In genomic region chr2:25252331-25252730, GRCm38 (mm10) we compare ENCODE assay signal across 13 mouse cellular contexts. TPM values are rescaled to one million over a fixed set of nuclear protein-coding genes. Genes with fewer than 3 reads are reported as not detected.
DNase-seq lines count a peak whose midpoint lies in the region; ATAC-seq and TF ChIP-seq lines count a peak whose summit lies in the region.
"Had no signal": no experiment of that assay in that cellular context is flagged by ENCODE, and none has a peak within 500 bp of the region (broad histone marks: within the 10 kb centered on the region; RNA-seq: fewer than 3 reads in every experiment).

No protein-coding gene starts in this region.

- 0 out of 2 replicates have a peak, but pooled peaks cover 2% of the 10 kb centered on the region for H3K36me3 ChIP-seq in hindbrain, embryonic 11.5 days (ENCODE audit: control insufficient read depth, insufficient read depth, low read length)
- H3K36me3 ChIP-seq in hindbrain, embryonic 12.5 days: peaks cover 51% of the 10 kb centered on the region
- H3K36me3 ChIP-seq in lung, postnatal 0 days (ENCODE audit: insufficient read depth, low read length): peaks cover 22% of the 10 kb centered on the region
- H3K36me3 ChIP-seq in G1E (replicated peaks): peaks cover 72% of the 10 kb centered on the region
- peaks cover 4% of the 10 kb centered on the region for H3K36me3 ChIP-seq in splenic B cell, adult 2 months (ENCODE audit: control insufficient read depth, insufficient read depth, low read length, poor library complexity, severe bottlenecking)

- no peak overlapping the region for H3K4me3 ChIP-seq in hindbrain, embryonic 11.5 days (ENCODE audit: low read depth, low read length)
- H3K4me3 ChIP-seq in hindbrain, embryonic 12.5 days: no peak overlapping the region
- H3K4me3 ChIP-seq in lung, postnatal 0 days (ENCODE audit: low read depth, low read length): no peak overlapping the region
- no peak overlapping the region for H3K4me3 ChIP-seq in G1E (ENCODE audit: low read depth, low read length)
- H3K4me3 ChIP-seq: forebrain, embryonic 12.5 days; hindbrain, embryonic 13.5 days had no signal

- no peak for TF ChIP-seq EP300 in lung, postnatal 0 days (IDR thresholded peaks at IDR 0.05)

- no peak overlapping the region for H3K9ac ChIP-seq in hindbrain, embryonic 11.5 days (ENCODE audit: low read depth, low read length)
- no peak overlapping the region for H3K9ac ChIP-seq in hindbrain, embryonic 12.5 days
- H3K9ac ChIP-seq in lung, postnatal 0 days (replicated peaks; ENCODE audit: low read depth): no peak overlapping the region
- H3K9ac ChIP-seq: forebrain, embryonic 12.5 days; hindbrain, embryonic 13.5 days had no signal

- H3K27ac ChIP-seq in hindbrain, embryonic 11.5 days (ENCODE audit: low read depth, low read length): no peak overlapping the region
- no peak overlapping the region for H3K27ac ChIP-seq in hindbrain, embryonic 12.5 days
- H3K27ac ChIP-seq in lung, postnatal 0 days (ENCODE audit: low read length): no peak overlapping the region
- H3K27ac ChIP-seq: forebrain, embryonic 12.5 days; hindbrain, embryonic 13.5 days; macrophage had no signal

- DNase-seq in hindbrain, embryonic 11.5 days (ENCODE audit: low spot score): peak; percentile 19
- no peak for DNase-seq in lung, postnatal 0 days (ENCODE audit: low spot score)
- no peak for DNase-seq in lung, postnatal 14 days
- no peak for DNase-seq in G1E (ENCODE audit: low spot score)
- peak; percentile 58 for DNase-seq in splenic B cell, adult 2 months (ENCODE audit: low read depth, low spot score)
- no peak for DNase-seq in left cerebral cortex, adult 9 months (ENCODE audit: low spot score in 2 of 2)
- no peak for DNase-seq in left cerebral cortex, postnatal 36 days (ENCODE audit: low spot score in 2 of 2)

- no peak for ATAC-seq in hindbrain, embryonic 11.5 days (ENCODE audit: low FRiP score)
- ATAC-seq in hindbrain, embryonic 12.5 days (ENCODE audit: low FRiP score): no peak
- ATAC-seq in lung, postnatal 0 days: no peak
- ATAC-seq in G1E (ENCODE audit: extremely low read depth, insufficient number of reproducible peaks, low FRiP score, poor library complexity, severe bottlenecking): no peak

- no peak overlapping the region for H3K4me2 ChIP-seq in hindbrain, embryonic 11.5 days (replicated peaks; ENCODE audit: low read depth, low read length)
- H3K4me2 ChIP-seq in hindbrain, embryonic 12.5 days (replicated peaks): no peak overlapping the region
- H3K4me2 ChIP-seq in lung, postnatal 0 days (replicated peaks; ENCODE audit: low read depth, low read length): no peak overlapping the region
- H3K4me2 ChIP-seq: forebrain, embryonic 12.5 days; hindbrain, embryonic 13.5 days had no signal

- H3K9me3 ChIP-seq in hindbrain, embryonic 11.5 days (ENCODE audit: control insufficient read depth, low read length): no peaks in the 10 kb centered on the region
- H3K9me3 ChIP-seq in hindbrain, embryonic 12.5 days (replicated peaks): no peaks in the 10 kb centered on the region
- no peaks in the 10 kb centered on the region for H3K9me3 ChIP-seq in lung, postnatal 0 days (ENCODE audit: low read length)
- no peaks in the 10 kb centered on the region for H3K9me3 ChIP-seq in G1E (replicated peaks)
- H3K9me3 ChIP-seq: forebrain, embryonic 12.5 days; hindbrain, embryonic 13.5 days had no signal

- TF ChIP-seq CTCF in lung, postnatal 0 days (IDR thresholded peaks at IDR 0.05): peak; percentile 58
- peak; percentile 14; the same call in 1 of the 2 replicates for TF ChIP-seq CTCF in G1E (IDR thresholded peaks at IDR 0.05; ENCODE audit: low read depth, low read length)

- H3K4me1 ChIP-seq in hindbrain, embryonic 11.5 days (replicated peaks; ENCODE audit: control insufficient read depth, insufficient read depth, low read length): peaks cover 7% of the 10 kb centered on the region; the same call in 1 of the 2 replicates
- peaks cover 16% of the 10 kb centered on the region for H3K4me1 ChIP-seq in hindbrain, embryonic 12.5 days
- H3K4me1 ChIP-seq in lung, postnatal 0 days (ENCODE audit: insufficient read depth, low read depth, low read length): peaks cover 11% of the 10 kb centered on the region
- peaks cover 46% of the 10 kb centered on the region for H3K4me1 ChIP-seq in G1E (ENCODE audit: insufficient read depth, low read depth, low read length)

- intact Hi-C loops in left cerebral cortex, postnatal 36 days (cut with DNase I): no loop called here

- no peaks in the 10 kb centered on the region for H3K27me3 ChIP-seq in hindbrain, embryonic 11.5 days (ENCODE audit: control insufficient read depth, insufficient read depth, low read length)
- H3K27me3 ChIP-seq in hindbrain, embryonic 12.5 days: no peaks in the 10 kb centered on the region
- no peaks in the 10 kb centered on the region for H3K27me3 ChIP-seq in lung, postnatal 0 days (replicated peaks; ENCODE audit: insufficient read depth, low read length)
- H3K27me3 ChIP-seq in G1E (ENCODE audit: insufficient read depth, low read length): no peaks in the 10 kb centered on the region; the same call in 1 of the 2 replicates
- no peaks in the 10 kb centered on the region for H3K27me3 ChIP-seq in splenic B cell, adult 2 months (ENCODE audit: control insufficient read depth, insufficient read depth, low read length, poor library complexity, severe bottlenecking)
- H3K27me3 ChIP-seq: forebrain, embryonic 12.5 days; hindbrain, embryonic 13.5 days had no signal

- 88% methylated on average over 1 of the region's 1 CpGs for WGBS in hindbrain, embryonic 11.5 days
- WGBS in hindbrain, embryonic 12.5 days: 87% methylated on average over 1 of the region's 1 CpGs
- 72% methylated on average over 1 of the region's 1 CpGs for WGBS in lung, postnatal 0 days

RNA-seq across cellular contexts. Expression of gene Tmem203, which starts 2.9 kb away (rescaled TPM):
- polyA plus RNA-seq in hindbrain, embryonic 11.5 days (2014; fragmentation: Nextera tagmentation; extraction: Ambion mirVana): 12.2 and 14.6 TPM in 2 replicates
- polyA plus RNA-seq in hindbrain, embryonic 12.5 days (2016; fragmentation: Nextera tagmentation; extraction: Ambion mirVana): 16.5 and 18.6 TPM in 2 replicates
- 43.2 and 44.9 TPM in 2 replicates for polyA plus RNA-seq in lung, postnatal 0 days (2015; fragmentation: Nextera tagmentation; extraction: Ambion mirVana)
- total RNA-seq in G1E (2014; fragmentation: Nextera tagmentation): 13.7 and 14.6 TPM in 2 replicates
- 15.5 and 17.1 TPM in 2 replicates for total RNA-seq in G1E (2017)
- polyA plus RNA-seq in G1E (2012): 7.8 and 10.0 TPM in 2 replicates
- 10 to 100 TPM; 32.8 to 44.3 TPM for total RNA-seq in left cerebral cortex, postnatal 36 days (2021)

RNA-seq across cellular contexts. Expression of gene AL732309.1, which starts 5.7 kb away (rescaled TPM):
- 4.3 and 4.9 TPM in 2 replicates for polyA plus RNA-seq in hindbrain, embryonic 11.5 days (2014; fragmentation: Nextera tagmentation; extraction: Ambion mirVana)
- polyA plus RNA-seq in hindbrain, embryonic 12.5 days (2016; fragmentation: Nextera tagmentation; extraction: Ambion mirVana): 3.5 and 6.2 TPM in 2 replicates
- polyA plus RNA-seq in lung, postnatal 0 days (2015; fragmentation: Nextera tagmentation; extraction: Ambion mirVana): 4.1 and 4.3 TPM in 2 replicates
- total RNA-seq in G1E (2014; fragmentation: Nextera tagmentation) (5.6 and 6.3 TPM in 2 replicates), G1E (2017) (2.6 and 4.2 TPM in 2 replicates)
- polyA plus RNA-seq in G1E (2012): 1.4 TPM in 1 of 2 replicates, not detected in the other
- total RNA-seq in left cerebral cortex, postnatal 36 days (2021): 1 to 10 TPM; 1.9 to 3.2 TPM

RNA-seq across cellular contexts. Expression of gene Cysrt1, which starts 10.1 kb away (rescaled TPM):
- polyA plus RNA-seq in hindbrain, embryonic 11.5 days (2014; fragmentation: Nextera tagmentation; extraction: Ambion mirVana): not detected in 2 replicates
- not detected in 2 replicates for polyA plus RNA-seq in hindbrain, embryonic 12.5 days (2016; fragmentation: Nextera tagmentation; extraction: Ambion mirVana)
- 0.69 and 0.85 TPM in 2 replicates for polyA plus RNA-seq in lung, postnatal 0 days (2015; fragmentation: Nextera tagmentation; extraction: Ambion mirVana)
- total RNA-seq in G1E (2014; fragmentation: Nextera tagmentation): not detected in 2 replicates
- total RNA-seq in G1E (2017): not detected in 2 replicates
- polyA plus RNA-seq in G1E (2012): not detected in 2 replicates
- not detected for total RNA-seq in left cerebral cortex, postnatal 36 days (2021)
- total RNA-seq: left cerebral cortex, postnatal 25 days had no signal
- polyA plus RNA-seq: forebrain, embryonic 12.5 days; macrophage; neural tube, embryonic 11.5 days had no signal

RNA-seq across cellular contexts. Expression of gene Tprn, which starts 10.1 kb away (rescaled TPM):
- 4.0 and 4.5 TPM in 2 replicates for polyA plus RNA-seq in hindbrain, embryonic 11.5 days (2014; fragmentation: Nextera tagmentation; extraction: Ambion mirVana)
- 13.2 and 14.9 TPM in 2 replicates for polyA plus RNA-seq in hindbrain, embryonic 12.5 days (2016; fragmentation: Nextera tagmentation; extraction: Ambion mirVana)
- polyA plus RNA-seq in lung, postnatal 0 days (2015; fragmentation: Nextera tagmentation; extraction: Ambion mirVana): 7.2 and 7.4 TPM in 2 replicates
- total RNA-seq in G1E (2014; fragmentation: Nextera tagmentation) (13.6 and 22.0 TPM in 2 replicates), G1E (2017) (8.1 and 10.0 TPM in 2 replicates)
- polyA plus RNA-seq in G1E (2012): 51.5 and 52.8 TPM in 2 replicates
- total RNA-seq in left cerebral cortex, postnatal 36 days (2021): 10 to 100 TPM; 18.5 to 24.7 TPM

RNA-seq across cellular contexts. Expression of gene Rnf208, which starts 10.3 kb away (rescaled TPM):
- polyA plus RNA-seq in hindbrain, embryonic 11.5 days (2014; fragmentation: Nextera tagmentation; extraction: Ambion mirVana): 21.7 and 23.9 TPM in 2 replicates
- polyA plus RNA-seq in hindbrain, embryonic 12.5 days (2016; fragmentation: Nextera tagmentation; extraction: Ambion mirVana): 37.8 and 40.5 TPM in 2 replicates
- 3.4 TPM in 2 replicates for polyA plus RNA-seq in lung, postnatal 0 days (2015; fragmentation: Nextera tagmentation; extraction: Ambion mirVana)
- total RNA-seq in G1E (2014; fragmentation: Nextera tagmentation) (14.7 and 18.4 TPM in 2 replicates), G1E (2017) (0.22 and 0.41 TPM in 2 replicates)
- polyA plus RNA-seq in G1E (2012): 54.7 and 72.0 TPM in 2 replicates
- total RNA-seq in left cerebral cortex, postnatal 36 days (2021): 100 to 1,000 TPM; 244 to 282 TPM
- polyA plus RNA-seq: macrophage had no signal

Comparison
In these comparisons a context has a peak if more than half of its experiments do, and no peak if none do; other contexts are left out.
1. DNase-seq: peak in hindbrain, embryonic 11.5 days (single experiment) and splenic B cell, adult 2 months (single experiment); none in lung, postnatal 0 days (single experiment), lung, postnatal 14 days (single experiment), G1E (single experiment), left cerebral cortex, adult 9 months (0 of 2) and left cerebral cortex, postnatal 36 days (0 of 2).